Comparison of ENCODE assay signal across 8 mouse cellular contexts in genomic region chr2:25500576-25501405, GRCm38 (mm10). TPM values are rescaled to one million over a fixed set of nuclear protein-coding genes. Genes with fewer than 3 reads are reported as not detected.
DNase-seq lines count a peak whose midpoint lies in the region; ATAC-seq and TF ChIP-seq lines count a peak whose summit lies in the region.

TSS of gene Fbxw5 (plus strand) at chr2:25500750.

- TF ChIP-seq CTCF in liver, adult 2 months (IDR thresholded peaks at IDR 0.05; ENCODE audit: low read depth, low read length), result no peak

- H3K27ac ChIP-seq in heart, embryonic 11.5 days (ENCODE audit: low read depth, low read length), result peak within 1 kb of the TSS; percentile 70
- peak within 1 kb of the TSS; percentile 86 for H3K27ac ChIP-seq in kidney, embryonic 16.5 days (ENCODE audit: low read length)
- peak within 1 kb of the TSS; percentile 92 for H3K27ac ChIP-seq in liver, adult 2 months (replicated peaks; ENCODE audit: insufficient read depth, low read depth, low read length)

- TF ChIP-seq POLR2A in liver, adult 2 months (IDR thresholded peaks at IDR 0.05; ENCODE audit: extremely low read depth, insufficient read depth, low read length), result peak; percentile 72
- TF ChIP-seq POLR2A in myocyte (IDR thresholded peaks at IDR 0.05; ENCODE audit: insufficient read length, low read depth), result peak; percentile 97

- WGBS in heart, embryonic 11.5 days (ENCODE audit: insufficient replicate concordance), result under 1% methylated on average over 36 of the region's 44 CpGs
- under 1% methylated on average over 44 of the region's 44 CpGs for WGBS in kidney, embryonic 16.5 days
- WGBS in liver, adult 2 months, result under 1% methylated on average over 28 of the region's 44 CpGs

- peak; percentile 76 to 78 for DNase-seq in B cell, adult 2 months
- DNase-seq in brain, adult 2 months (ENCODE audit: low read depth, low spot score), result peak; percentile 98
- peak; percentile 79 for DNase-seq in liver, adult 2 months (ENCODE audit: extremely low read depth, low read depth, low spot score)
- peak; percentile 96 for DNase-seq in splenic B cell, adult 2 months (ENCODE audit: low read depth, low spot score)

- H3K79me2 ChIP-seq in liver, adult 2 months (ENCODE audit: control insufficient read depth, insufficient read depth, low read length), result peaks cover 10% of the 10 kb centered on the region
- peaks cover 15% of the 10 kb centered on the region for H3K79me2 ChIP-seq in myocyte (ENCODE audit: control insufficient read depth, insufficient read depth)

- no peaks in the 10 kb centered on the region for H3K27me3 ChIP-seq in heart, embryonic 11.5 days (ENCODE audit: control insufficient read depth, insufficient read depth, low read length)
- H3K27me3 ChIP-seq in kidney, embryonic 16.5 days (ENCODE audit: insufficient read depth, low read length), result no peaks in the 10 kb centered on the region
- no peaks in the 10 kb centered on the region for H3K27me3 ChIP-seq in liver, adult 2 months (ENCODE audit: control insufficient read depth, insufficient read depth, low read length)
- H3K27me3 ChIP-seq in myocyte (ENCODE audit: control insufficient read depth, insufficient read depth, insufficient read length), result no peaks in the 10 kb centered on the region
- no peaks in the 10 kb centered on the region for H3K27me3 ChIP-seq in splenic B cell, adult 2 months (ENCODE audit: control insufficient read depth, insufficient read depth, low read length, poor library complexity, severe bottlenecking)

- H3K4me3 ChIP-seq in heart, embryonic 11.5 days (ENCODE audit: low read depth, low read length), result peak within 1 kb of the TSS; percentile 96
- peak within 1 kb of the TSS; percentile 87 for H3K4me3 ChIP-seq in kidney, embryonic 16.5 days (ENCODE audit: low read length)
- H3K4me3 ChIP-seq in liver, adult 2 months (ENCODE audit: insufficient read depth, low read depth, low read length), result peak within 1 kb of the TSS; percentile 89
- H3K4me3 ChIP-seq in myocyte, result peak within 1 kb of the TSS; percentile 74

- peak within 1 kb of the TSS; percentile 56 for H3ac ChIP-seq in myocyte (ENCODE audit: control insufficient read depth, insufficient read length)

- peak; percentile 75 for ATAC-seq in erythroblast, adult 5-6 weeks (replicated peaks; ENCODE audit: low FRiP score, poor library complexity, severe bottlenecking)
- peak; percentile 81 for ATAC-seq in heart, embryonic 11.5 days (replicated peaks; ENCODE audit: insufficient number of reproducible peaks, low FRiP score, low TSS enrichment)
- peak; percentile 84 for ATAC-seq in kidney, embryonic 16.5 days (ENCODE audit: low FRiP score, low TSS enrichment)

- H3K4me2 ChIP-seq in heart, embryonic 11.5 days, result peak within 1 kb of the TSS; percentile 98
- peak within 1 kb of the TSS; percentile 94 for H3K4me2 ChIP-seq in kidney, embryonic 16.5 days (replicated peaks; ENCODE audit: low read depth, low read length)
- peak within 1 kb of the TSS; percentile 91 for H3K4me2 ChIP-seq in myocyte (ENCODE audit: low read depth)

- 0 out of 2 replicates have a peak, but pooled peaks cover 7% of the 10 kb centered on the region for H3K36me3 ChIP-seq in heart, embryonic 11.5 days (ENCODE audit: control insufficient read depth, insufficient read depth, low read length)
- peaks cover 24% of the 10 kb centered on the region for H3K36me3 ChIP-seq in kidney, embryonic 16.5 days (ENCODE audit: insufficient read depth, low read length)
- H3K36me3 ChIP-seq in liver, adult 2 months (ENCODE audit: control insufficient read depth, insufficient read depth, low read length), result no peaks in the 10 kb centered on the region
- peaks cover 2% of the 10 kb centered on the region for H3K36me3 ChIP-seq in myocyte (ENCODE audit: control insufficient read depth, insufficient read depth)
- H3K36me3 ChIP-seq in splenic B cell, adult 2 months (ENCODE audit: control insufficient read depth, insufficient read depth, low read length, poor library complexity, severe bottlenecking), result peaks cover 3% of the 10 kb centered on the region

- H3K9ac ChIP-seq in heart, embryonic 11.5 days (ENCODE audit: low read depth, low read length), result peak within 1 kb of the TSS; percentile 98
- peak within 1 kb of the TSS; percentile 98 for H3K9ac ChIP-seq in kidney, embryonic 16.5 days (replicated peaks; ENCODE audit: low read length)
- peak within 1 kb of the TSS; percentile 96 for H3K9ac ChIP-seq in liver, adult 2 months (ENCODE audit: low read depth, low read length)

- no peaks in the 10 kb centered on the region for H3K9me3 ChIP-seq in heart, embryonic 11.5 days (replicated peaks; ENCODE audit: control insufficient read depth, low read length)
- H3K9me3 ChIP-seq in kidney, embryonic 16.5 days (ENCODE audit: low read length), result no peaks in the 10 kb centered on the region

- H3K4me1 ChIP-seq in heart, embryonic 11.5 days (ENCODE audit: control insufficient read depth, insufficient read depth, low read length), result peaks cover 12% of the 10 kb centered on the region
- peaks cover 14% of the 10 kb centered on the region for H3K4me1 ChIP-seq in kidney, embryonic 16.5 days (ENCODE audit: insufficient read depth, low read length)
- peaks cover 17% of the 10 kb centered on the region for H3K4me1 ChIP-seq in liver, adult 2 months (ENCODE audit: control insufficient read depth, insufficient read depth, low read length)

TF ChIP-seq in myocyte, 11 proteins besides CTCF, POLR2A, EP300 and RAD21:
- TF ChIP-seq MYOD1 (IDR thresholded peaks at IDR 0.05; ENCODE audit: control insufficient read depth in 1 of 3, insufficient read length in 2 of 3, low read depth in 2 of 3), result peak in 1 of 3 experiments; percentile 15
- TF ChIP-seq MAX (IDR thresholded peaks at IDR 0.05; ENCODE audit: low read depth), result no peak
- TF ChIP-seq POLR2AphosphoS2 (IDR thresholded peaks at IDR 0.05; ENCODE audit: insufficient read length, low read depth), result peak; percentile 97

RNA-seq across cellular contexts. Expression of gene Fbxw5, which starts in this region (rescaled TPM):
- total RNA-seq in erythroblast, adult 5-6 weeks (2015; ENCODE audit: low replicate concordance), result 6.7 and 7.5 TPM in 2 replicates
- 3.2 and 5.1 TPM in 2 replicates for total RNA-seq in erythroblast, adult 5-6 weeks (2017; ENCODE audit: low replicate concordance)
- 66.7 and 78.7 TPM in 2 replicates for polyA plus RNA-seq in heart, embryonic 11.5 days (2014; fragmentation: Nextera tagmentation; extraction: Ambion mirVana)
- polyA plus RNA-seq in kidney, embryonic 16.5 days (2015; fragmentation: Nextera tagmentation; extraction: Ambion mirVana), result 105 and 115 TPM in 2 replicates
- total RNA-seq in liver, adult 2 months (2014; rRNA removed), result 18.6 and 24.0 TPM in 2 replicates
- polyA plus RNA-seq in liver, adult 2 months (2012; rRNA removed), result 18.8 and 19.4 TPM in 2 replicates
- 53.6 TPM for polyA plus RNA-seq in myocyte (2012; fragmentation: generic; extraction: Trizol)

Comparison
In these comparisons a context has a peak if more than half of its experiments do, and no peak if none do; other contexts are left out.
1. Peak in every context shown above with its lines: DNase-seq, ATAC-seq, H3K4me3 ChIP-seq and H3K27ac ChIP-seq.